Mouse (Mus musculus): Measurements from ENCODE around the gene Glb1l.

GRCm38 (mm10) chr1:75213096-75213495, 2.5 kb upstream of the Glb1l start:
- TF ChIP-seq EP300 (IDR thresholded peaks at IDR 0.05; ENCODE audit: low read length) (no peak), GABPA (IDR thresholded peaks at IDR 0.05; ENCODE audit: insufficient replicate concordance, low read depth, low read length) (no peak), SIN3A (IDR thresholded peaks at IDR 0.05; ENCODE audit: low read length) (no peak), POLR2A (IDR thresholded peaks at IDR 0.05; ENCODE audit: low read depth, low read length) (no peak), TCF12 (IDR thresholded peaks at IDR 0.05; ENCODE audit: low read depth, low read length) (no peak), CTCF (conservative IDR thresholded peaks at IDR 0.05 in 1 of 2, IDR thresholded peaks at IDR 0.05 in 1 of 2; ENCODE audit: low read depth in 2 of 2, low read length in 2 of 2) (no peak), MYC (IDR thresholded peaks at IDR 0.05; ENCODE audit: low read depth, low read length) (no peak), MAX (IDR thresholded peaks at IDR 0.05; ENCODE audit: low read length) (no peak)
